Mouse (Mus musculus): ENCODE data around the gene Shld1.

DNA sequence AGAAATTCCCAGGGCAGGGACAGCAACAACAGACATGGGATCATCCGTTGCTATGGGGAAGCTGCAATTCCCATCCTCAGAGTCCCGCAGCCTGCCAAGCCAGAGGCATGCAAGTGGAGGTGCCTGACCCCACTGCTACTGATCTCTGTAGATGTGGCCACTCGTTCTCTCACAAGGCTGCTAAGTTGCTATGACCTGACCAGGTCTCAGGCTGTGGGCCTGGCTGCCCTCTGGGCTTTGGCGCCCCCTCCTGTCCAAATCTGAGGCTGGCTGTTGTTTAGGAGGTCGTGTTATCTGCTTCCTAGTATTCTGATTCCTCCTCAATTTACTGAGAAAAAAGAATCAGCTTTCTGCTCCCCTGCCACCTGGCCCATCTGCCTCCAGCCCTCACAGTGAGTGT is 29.4 kb downstream of the Shld1 start:
- peak; percentile 69 for TF ChIP-seq CTCF (IDR thresholded peaks at IDR 0.05; ENCODE audit: low read depth)
- TF ChIP-seq EP300 (IDR thresholded peaks at IDR 0.05; ENCODE audit: low read depth), result no peak

Measured in heart, postnatal 0 days (tissue).